Mouse (Mus musculus) duodenum, adult 2 months (tissue): ENCODE results near the gene Sned1. TPM values are rescaled to one million over a fixed set of nuclear protein-coding genes. Genes with fewer than 3 reads are reported as not detected.

ENCODE experiments used
- polyA plus RNA-seq: library from polyadenylated mRNA; depleted of rRNA; stranded (reverse); fragments of >200 nt; gene quantifications from 2 replicates; pipeline ENCODE4 v1.2.3, GENCODE M21; 2012; ENCODE audit warnings: low replicate concordance; rRNA removed

The Sned1 gene
- polyA plus RNA-seq, result 0.84 and 3.6 TPM in 2 replicates

DNA sequence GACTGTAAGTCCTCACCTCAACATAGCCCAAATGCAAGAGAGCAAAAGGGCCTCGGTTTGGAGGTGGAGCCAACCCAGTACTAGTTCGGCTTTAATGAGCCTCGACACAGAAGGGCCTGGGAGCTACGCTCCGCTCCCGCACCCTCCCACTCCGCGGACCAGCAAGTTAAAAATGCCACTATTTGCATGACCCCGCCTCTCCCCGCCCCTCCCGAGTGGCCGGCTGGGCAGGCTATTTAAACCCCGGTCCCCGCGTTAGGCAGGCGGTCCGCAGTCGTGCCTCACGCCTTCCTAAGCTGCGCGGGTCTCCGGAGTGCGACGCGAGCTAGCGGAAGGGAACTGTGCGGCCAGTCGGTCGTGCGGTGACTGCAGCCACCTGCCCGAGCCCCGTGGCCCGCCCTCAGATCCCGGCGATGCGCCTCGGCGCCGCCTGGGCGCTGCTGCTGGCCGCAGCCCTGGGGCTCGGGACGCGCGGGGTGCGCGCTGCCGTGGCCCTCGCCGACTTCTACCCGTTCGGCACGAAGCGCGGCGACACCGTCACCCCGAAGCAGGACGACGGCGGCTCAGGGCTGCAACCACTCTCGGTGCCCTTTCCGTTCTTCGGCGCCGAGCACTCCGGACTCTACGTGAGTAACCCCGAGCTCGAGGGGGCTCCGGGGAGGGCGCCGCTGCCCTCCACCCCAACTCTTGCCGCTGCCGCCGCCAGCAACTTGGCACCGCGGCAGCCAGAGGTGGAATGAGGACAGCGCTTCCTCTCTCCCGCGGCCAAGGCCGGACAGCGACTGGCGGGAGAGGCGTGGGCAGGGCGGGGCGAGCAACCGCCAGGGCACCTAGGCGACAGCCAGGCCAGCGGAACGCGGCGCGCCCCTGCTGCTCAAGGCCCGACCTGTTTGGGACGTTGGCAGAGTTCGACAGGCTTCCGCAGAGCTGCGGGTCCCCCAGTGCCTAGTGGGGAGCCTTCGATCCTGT, at the start of gene Sned1:
Sned1 (plus strand) TSS at position 266 of the 969 bp plus-strand sequence.

DNA sequence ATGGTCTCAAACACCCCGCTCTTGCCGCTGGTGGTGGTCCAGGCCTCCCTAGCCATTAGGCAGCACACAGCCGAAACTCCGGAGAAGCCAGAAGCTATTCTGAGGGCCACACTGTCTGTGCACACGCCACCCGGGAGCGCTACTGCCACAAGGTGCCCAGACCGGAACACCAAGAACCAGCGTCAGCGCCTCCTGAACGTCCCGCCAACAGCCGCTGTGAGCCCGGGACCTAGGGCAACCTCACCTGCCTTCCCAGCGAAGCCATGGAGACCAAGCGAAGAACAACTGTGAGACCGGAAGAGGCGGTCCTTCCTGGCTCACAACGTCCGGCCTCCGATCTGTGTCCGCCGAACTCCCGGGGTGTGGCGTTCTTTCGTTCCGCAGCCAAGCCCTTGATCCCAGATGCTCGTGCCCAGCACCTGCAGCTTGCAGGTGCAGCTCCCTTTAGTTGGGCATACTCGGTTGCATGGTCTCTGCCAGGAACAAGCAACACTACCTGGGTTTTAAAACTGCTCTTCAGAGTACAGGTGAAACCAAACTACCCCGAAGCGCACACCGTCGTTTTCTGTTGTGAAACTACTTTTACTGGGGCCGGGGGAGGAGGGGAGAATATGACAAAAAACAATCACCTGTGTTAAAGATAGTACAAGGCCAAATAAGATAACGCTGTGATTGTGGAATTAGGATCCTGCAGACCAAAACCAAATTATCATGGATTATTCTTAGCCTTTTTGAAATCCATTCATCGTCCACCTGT, 70.1 kb downstream of the Sned1 start, which contains the start of gene Mterf4:
Mterf4 (minus strand) TSS at position 335 of the 757 bp plus-strand sequence.

DNA sequence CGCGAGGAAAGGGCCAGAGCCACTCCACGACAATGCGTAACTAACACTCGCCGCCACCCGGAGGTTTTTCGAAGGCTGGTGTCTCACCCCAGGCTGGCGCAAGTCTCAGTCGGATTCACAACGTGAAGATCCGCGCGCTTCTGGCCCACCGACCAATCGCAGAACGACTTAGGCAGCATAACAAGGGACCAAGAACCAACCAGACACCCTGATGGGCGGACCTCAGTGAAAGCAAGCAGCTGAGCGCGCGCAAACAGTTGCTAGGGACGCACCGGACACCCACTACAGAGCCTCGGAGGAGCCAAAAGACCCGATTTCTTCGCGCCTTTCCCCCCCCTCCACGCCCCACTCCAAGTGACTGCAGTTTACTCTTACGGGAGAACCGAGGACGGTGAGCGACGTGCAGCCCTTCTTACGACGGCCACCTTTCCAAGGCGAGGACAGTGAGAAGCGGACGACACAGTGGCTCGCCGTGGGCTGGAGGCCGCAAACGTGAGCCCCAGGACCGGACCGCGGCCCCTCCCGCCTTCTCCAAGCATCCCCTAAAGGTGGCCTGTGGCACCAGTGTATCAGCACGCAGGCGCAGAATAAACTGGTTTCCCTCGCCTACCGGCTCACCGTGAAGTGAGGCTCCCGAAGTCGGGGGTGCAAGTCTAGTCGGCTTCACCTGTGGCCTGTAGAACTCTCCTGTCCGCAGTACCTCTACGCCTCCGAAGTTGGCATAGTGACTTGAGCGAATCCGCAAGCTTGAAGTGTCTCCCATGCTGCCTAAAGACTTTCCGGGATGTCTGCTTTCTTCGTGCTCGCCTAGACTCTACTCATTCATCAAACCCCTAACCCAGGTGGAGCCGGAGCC, 107.2 kb downstream of the Sned1 start, which contains the start of the genes Ppp1r7 and Pask:
Ppp1r7 (plus strand) TSS at position 207 of the 856 bp plus-strand sequence.
Pask (minus strand) TSS at position 835 of the 856 bp plus-strand sequence.

Other genes with a start within 250 kb of the Sned1 start
- gene Aqp12, start 229.5 kb upstream of the Sned1 start, polyA plus RNA-seq, result 32.3 TPM in 1 of 2 replicates, not detected in the other
- gene Kif1a, start 133.9 kb upstream of the Sned1 start, polyA plus RNA-seq, result 1.1 and 2.4 TPM in 2 replicates
- gene Agxt, start 100.6 kb upstream of the Sned1 start, polyA plus RNA-seq, result 0.58 and 0.62 TPM in 2 replicates
- 6.1 and 11.4 TPM in 2 replicates for gene 2310007B03Rik, start 74.9 kb upstream of the Sned1 start, polyA plus RNA-seq
- gene Crocc2, start 67.1 kb upstream of the Sned1 start, polyA plus RNA-seq, result 0.02 TPM in 1 of 2 replicates, not detected in the other
- gene Mterf4, start 70.1 kb downstream of the Sned1 start, polyA plus RNA-seq, result 3.2 and 3.9 TPM in 2 replicates
- gene Ppp1r7, start 107.0 kb downstream of the Sned1 start, polyA plus RNA-seq, result 1.3 and 1.8 TPM in 2 replicates
- 1.0 and 1.5 TPM in 2 replicates for gene Pask, start 107.6 kb downstream of the Sned1 start, polyA plus RNA-seq
- 27.6 and 41.6 TPM in 2 replicates for gene Ano7, start 138.1 kb downstream of the Sned1 start, polyA plus RNA-seq
- 41.9 and 50.4 TPM in 2 replicates for gene Hdlbp, start 243.0 kb downstream of the Sned1 start, polyA plus RNA-seq